Mouse (Mus musculus) liver, embryonic 12.5 days (tissue): ENCODE data around the gene Rsc1a1. TPM values are rescaled to one million over a fixed set of nuclear protein-coding genes. Genes with fewer than 3 reads are reported as not detected.

Source experiments
- ATAC-seq: fragments of 200-750 bp; cut with Nextera tagmentation; 2 replicates; pipeline ENCODE4 v1.8.0; 2017; ENCODE audit warnings: moderate number of reproducible peaks, mild to moderate bottlenecking, moderate library complexity
- H3K27ac ChIP-seq: fragments of 300-500 bp; sonication (generic); 2 replicates; pipeline ENCODE4 v1.5.1; 2016; ENCODE audit warnings: mild to moderate bottlenecking
- H3K27me3 ChIP-seq: fragments of 300-500 bp; sonication (generic); replicated peaks from 2 replicates; pipeline ENCODE4 v1.6.1; 2016; ENCODE audit warnings: mild to moderate bottlenecking, moderate library complexity
- H3K36me3 ChIP-seq: fragments of 300-500 bp; sonication (generic); 2 replicates; pipeline ENCODE4 v1.6.1; 2016; ENCODE audit warnings: mild to moderate bottlenecking, moderate library complexity
- H3K4me1 ChIP-seq: fragments of 300-500 bp; sonication (generic); 2 replicates; pipeline ENCODE4 v1.6.1; 2016
- H3K4me2 ChIP-seq: fragments of 300-500 bp; sonication (generic); 2 replicates; pipeline ENCODE4 v1.6.1; 2016; ENCODE audit warnings: mild to moderate bottlenecking, moderate library complexity
- H3K4me3 ChIP-seq: fragments of 300-500 bp; sonication (generic); 2 replicates; pipeline ENCODE4 v1.5.1; 2016; ENCODE audit warnings: mild to moderate bottlenecking, moderate library complexity
- H3K9ac ChIP-seq: fragments of 300-500 bp; sonication (generic); 2 replicates; pipeline ENCODE4 v1.6.1; 2016; ENCODE audit warnings: mild to moderate bottlenecking, moderate library complexity
- H3K9me3 ChIP-seq: fragments of 300-500 bp; sonication (generic); replicated peaks from 2 replicates; pipeline ENCODE4 v1.6.1; 2016; ENCODE audit warnings: mild to moderate bottlenecking, moderate library complexity
- WGBS: fragments of 180-500 bp; shearing (Covaris S2); methylation state at CpG from one replicate; pipeline ENCODE4 v1.1.7; 2016; ENCODE audit not compliant: insufficient replicate concordance; 5-methylcytosine and 5-hydroxymethylcytosine counted together
- polyA plus RNA-seq: library from polyadenylated mRNA; unstranded; fragments of >200 nt; fragmentation: Nextera tagmentation; extraction: Ambion mirVana; gene quantifications from 2 replicates; pipeline ENCODE4 v1.2.1, GENCODE M21; 2016

Gene Rsc1a1
- polyA plus RNA-seq, 1 experiment from 2014 or later = 0.74 TPM

- no peaks in the 10 kb centered on the region for H3K9me3 ChIP-seq
- WGBS = 56% methylated on average over 8 of the region's 8 CpGs
- peaks cover 95% of the 10 kb centered on the region for H3K36me3 ChIP-seq
These were observed 3.1 kb upstream of the Rsc1a1 start for GRCm38 (mm10) chr4:141688505-141688904.

GRCm38 (mm10) chr4:141686525-141686924 lies 1.1 kb upstream of the Rsc1a1 start:
- ATAC-seq = no peak
- Histone ChIP-seq H3K4me2 (no peak overlapping the region), H3K9me3 (no peaks in the 10 kb centered on the region), H3K36me3 (peaks cover 95% of the 10 kb centered on the region), H3K27ac (no peak overlapping the region), H3K4me1 (peaks cover 16% of the 10 kb centered on the region; the same call in 1 of the 2 replicates), H3K9ac (no peak overlapping the region), H3K4me3 (no peak overlapping the region), H3K27me3 (no peaks in the 10 kb centered on the region)
- 84% methylated on average over 8 of the region's 8 CpGs for WGBS

More at GRCm38 (mm10) chr4:141688505-141688904, 3.1 kb upstream of the Rsc1a1 start:
- Histone ChIP-seq H3K9ac (no peak overlapping the region), H3K4me2 (no peak overlapping the region), H3K4me1 (0 out of 2 replicates have a peak, but pooled peaks cover 5% of the 10 kb centered on the region), H3K27ac (no peak overlapping the region), H3K4me3 (no peak overlapping the region), H3K27me3 (no peaks in the 10 kb centered on the region)
- ATAC-seq = peak; percentile 51; the same call in 1 of the 2 replicates

GRCm38 (mm10) chr4:141686093-141686492 lies 694 bp upstream of the Rsc1a1 start:
- Histone ChIP-seq H3K27me3 (no peaks in the 10 kb centered on the region), H3K4me1 (peaks cover 16% of the 10 kb centered on the region; the same call in 1 of the 2 replicates), H3K36me3 (peaks cover 91% of the 10 kb centered on the region), H3K4me3 (no peak overlapping the region), H3K9me3 (no peaks in the 10 kb centered on the region), H3K27ac (no peak overlapping the region), H3K9ac (no peak overlapping the region), H3K4me2 (no peak overlapping the region)
- ATAC-seq = no peak
- 81% methylated on average over 3 of the region's 3 CpGs for WGBS

- no peaks in the 10 kb centered on the region for H3K27me3 ChIP-seq
- peaks cover 11% of the 10 kb centered on the region; the same call in 1 of the 2 replicates for H3K4me1 ChIP-seq
- H3K9me3 ChIP-seq = no peaks in the 10 kb centered on the region
- ATAC-seq = no peak
- no peak overlapping the region for H3K27ac ChIP-seq
- no peak overlapping the region for H3K4me2 ChIP-seq
- no peak overlapping the region for H3K4me3 ChIP-seq
- H3K36me3 ChIP-seq = peaks cover 73% of the 10 kb centered on the region
- WGBS = 81% methylated on average over 12 of the region's 12 CpGs
- H3K9ac ChIP-seq = no peak overlapping the region
These were observed 2.6 kb downstream of the Rsc1a1 start for GRCm38 (mm10) chr4:141682706-141683230.

- Histone ChIP-seq H3K4me3 (no peak overlapping the region), H3K4me1 (peaks cover 11% of the 10 kb centered on the region), H3K9ac (no peak overlapping the region), H3K4me2 (no peak overlapping the region), H3K36me3 (peaks cover 66% of the 10 kb centered on the region), H3K27ac (no peak overlapping the region), H3K27me3 (no peaks in the 10 kb centered on the region), H3K9me3 (no peaks in the 10 kb centered on the region)
- WGBS = 67% methylated on average over 7 of the region's 7 CpGs
- ATAC-seq = no peak
These were observed 3.6 kb downstream of the Rsc1a1 start for GRCm38 (mm10) chr4:141681767-141682166.

- Histone ChIP-seq H3K9ac (no peak overlapping the region), H3K4me2 (no peak overlapping the region), H3K4me3 (no peak overlapping the region), H3K9me3 (no peaks in the 10 kb centered on the region), H3K27me3 (no peaks in the 10 kb centered on the region), H3K4me1 (peaks cover 11% of the 10 kb centered on the region), H3K36me3 (peaks cover 57% of the 10 kb centered on the region), H3K27ac (no peak overlapping the region)
- 75% methylated on average over 12 of the region's 12 CpGs for WGBS
- ATAC-seq = no peak
These were observed 4.5 kb downstream of the Rsc1a1 start for GRCm38 (mm10) chr4:141680892-141681291.

GRCm38 (mm10) chr4:141679016-141679415 lies 6.4 kb downstream of the Rsc1a1 start:
- Histone ChIP-seq H3K9ac (no peak overlapping the region), H3K4me3 (no peak overlapping the region), H3K9me3 (no peaks in the 10 kb centered on the region), H3K27me3 (no peaks in the 10 kb centered on the region), H3K4me2 (no peak overlapping the region), H3K36me3 (peaks cover 38% of the 10 kb centered on the region), H3K27ac (no peak overlapping the region), H3K4me1 (peaks cover 17% of the 10 kb centered on the region)
- WGBS = 77% methylated on average over 2 of the region's 2 CpGs
- no peak for ATAC-seq

- no peaks in the 10 kb centered on the region for H3K27me3 ChIP-seq
- peaks cover 6% of the 10 kb centered on the region for H3K4me1 ChIP-seq
- no peaks in the 10 kb centered on the region for H3K9me3 ChIP-seq
- H3K9ac ChIP-seq = no peak overlapping the region
- H3K36me3 ChIP-seq = peaks cover 14% of the 10 kb centered on the region
- WGBS = 46% methylated on average over 5 of the region's 5 CpGs
- H3K27ac ChIP-seq = no peak overlapping the region
- H3K4me2 ChIP-seq = no peak overlapping the region
- H3K4me3 ChIP-seq = no peak overlapping the region
- ATAC-seq = no peak
These were observed 8.9 kb downstream of the Rsc1a1 start for GRCm38 (mm10) chr4:141676462-141676979.

- Histone ChIP-seq H3K36me3 (no peaks in the 10 kb centered on the region), H3K4me2 (no peak overlapping the region), H3K4me1 (peaks cover 6% of the 10 kb centered on the region), H3K27ac (no peak overlapping the region), H3K9me3 (no peaks in the 10 kb centered on the region), H3K27me3 (peaks cover 3% of the 10 kb centered on the region), H3K9ac (no peak overlapping the region), H3K4me3 (no peak overlapping the region)
- ATAC-seq = no peak
- 52% methylated on average over 13 of the region's 13 CpGs for WGBS
These were observed 13.1 kb downstream of the Rsc1a1 start for GRCm38 (mm10) chr4:141672325-141672724.

GRCm38 (mm10) chr4:141671389-141671788 lies 14.0 kb downstream of the Rsc1a1 start:
- Histone ChIP-seq H3K27ac (no peak overlapping the region), H3K27me3 (peaks cover 8% of the 10 kb centered on the region), H3K4me1 (peaks cover 6% of the 10 kb centered on the region), H3K9me3 (no peaks in the 10 kb centered on the region), H3K36me3 (no peaks in the 10 kb centered on the region), H3K4me3 (no peak overlapping the region), H3K9ac (no peak overlapping the region), H3K4me2 (no peak overlapping the region)
- 78% methylated on average over 4 of the region's 4 CpGs for WGBS
- no peak for ATAC-seq

- no peaks in the 10 kb centered on the region for H3K36me3 ChIP-seq
- H3K9me3 ChIP-seq = no peaks in the 10 kb centered on the region
- ATAC-seq = no peak
- H3K27me3 ChIP-seq = peaks cover 17% of the 10 kb centered on the region
- WGBS = 59% methylated on average over 18 of the region's 18 CpGs
- peaks cover 4% of the 10 kb centered on the region for H3K4me1 ChIP-seq
- H3K9ac ChIP-seq = no peak overlapping the region
- H3K27ac ChIP-seq = no peak overlapping the region
- H3K4me3 ChIP-seq = no peak overlapping the region
- H3K4me2 ChIP-seq = no peak overlapping the region
These were observed 15.3 kb downstream of the Rsc1a1 start for GRCm38 (mm10) chr4:141669898-141670712.

GRCm38 (mm10) chr4:141664799-141665198 lies 20.6 kb downstream of the Rsc1a1 start, which contains the start of gene Plekhm2:
TSS of gene Plekhm2 (minus strand) at chr4:141664899.
- Histone ChIP-seq H3K9me3 (no peaks in the 10 kb centered on the region), H3K4me1 (peaks cover 27% of the 10 kb centered on the region), H3K36me3 (peaks cover 18% of the 10 kb centered on the region), H3K4me2 (peak within 1 kb of the TSS; percentile 91), H3K27me3 (peaks cover 22% of the 10 kb centered on the region), H3K4me3 (peak within 1 kb of the TSS; percentile 73), H3K27ac (peak within 1 kb of the TSS; percentile 55), H3K9ac (peak within 1 kb of the TSS; percentile 89)
- ATAC-seq = no peak
- 68% methylated on average over 8 of the region's 8 CpGs for WGBS
